Mouse (Mus musculus) neural tube, embryonic 11.5 days (tissue): ENCODE results near the gene Arhgap29. TPM values are rescaled to one million over a fixed set of nuclear protein-coding genes. Genes with fewer than 3 reads are reported as not detected.

ENCODE experiments used
- ATAC-seq: fragments of 200-750 bp; cut with Nextera tagmentation; 2 replicates; pipeline ENCODE4 v1.8.0; 2017; ENCODE audit warnings: moderate number of reproducible peaks, mild to moderate bottlenecking, moderate TSS enrichment, moderate library complexity; ENCODE audit not compliant: insufficient read depth, low FRiP score, low TSS enrichment
- DNase-seq: peaks from one replicate; pipeline ENCODE4 v3.0.0-alpha.2; 2015; ENCODE audit warnings: low spot score
- H3K27ac ChIP-seq: fragments of 300-500 bp; sonication (generic); 2 replicates; pipeline ENCODE4 v1.5.1; 2014; ENCODE audit warnings: low read depth, mild to moderate bottlenecking, low read length
- H3K27me3 ChIP-seq: fragments of 300-500 bp; sonication (generic); 2 replicates; pipeline ENCODE4 v1.6.1; 2014; ENCODE audit warnings: mild to moderate bottlenecking, low read length, mixed read lengths; ENCODE audit not compliant: control insufficient read depth, insufficient read depth
- H3K36me3 ChIP-seq: fragments of 300-500 bp; sonication (generic); 2 replicates; pipeline ENCODE4 v1.6.1; 2014; ENCODE audit warnings: mild to moderate bottlenecking, low read length, moderate library complexity, mixed read lengths; ENCODE audit not compliant: control insufficient read depth, insufficient read depth
- H3K4me1 ChIP-seq: fragments of 300-500 bp; sonication (generic); 2 replicates; pipeline ENCODE4 v1.6.1; 2014; ENCODE audit warnings: low read length, mixed read lengths; ENCODE audit not compliant: control insufficient read depth, insufficient read depth
- H3K4me2 ChIP-seq: fragments of 300-500 bp; sonication (generic); 2 replicates; pipeline ENCODE4 v1.6.1; 2014; ENCODE audit warnings: low read depth, mild to moderate bottlenecking, moderate library complexity
- H3K4me3 ChIP-seq: fragments of 300-500 bp; sonication (generic); 2 replicates; pipeline ENCODE4 v1.5.1; 2014; ENCODE audit warnings: low read depth, low read length
- H3K9ac ChIP-seq: fragments of 300-500 bp; sonication (generic); 2 replicates; pipeline ENCODE4 v1.6.1; 2014; ENCODE audit warnings: mild to moderate bottlenecking, low read length
- H3K9me3 ChIP-seq: fragments of 300-500 bp; sonication (generic); 2 replicates; pipeline ENCODE4 v1.6.1; 2016; ENCODE audit warnings: low read length; ENCODE audit not compliant: control insufficient read depth
- WGBS: fragments of 180-500 bp; shearing (Covaris S2); extraction: QIAGEN DNeasy Blood & Tissue Kit; methylation state at CpG from one replicate; pipeline ENCODE4 v1.1.7; 2014; 5-methylcytosine and 5-hydroxymethylcytosine counted together
- polyA plus RNA-seq: library from polyadenylated mRNA; unstranded; fragments of >200 nt; fragmentation: Nextera tagmentation; extraction: Ambion mirVana; gene quantifications from 2 replicates; pipeline ENCODE4 v1.2.1, GENCODE M21; 2014

Arhgap29 gene
- polyA plus RNA-seq, 1 experiment from 2014 or later, result 35.5 TPM

DNA sequence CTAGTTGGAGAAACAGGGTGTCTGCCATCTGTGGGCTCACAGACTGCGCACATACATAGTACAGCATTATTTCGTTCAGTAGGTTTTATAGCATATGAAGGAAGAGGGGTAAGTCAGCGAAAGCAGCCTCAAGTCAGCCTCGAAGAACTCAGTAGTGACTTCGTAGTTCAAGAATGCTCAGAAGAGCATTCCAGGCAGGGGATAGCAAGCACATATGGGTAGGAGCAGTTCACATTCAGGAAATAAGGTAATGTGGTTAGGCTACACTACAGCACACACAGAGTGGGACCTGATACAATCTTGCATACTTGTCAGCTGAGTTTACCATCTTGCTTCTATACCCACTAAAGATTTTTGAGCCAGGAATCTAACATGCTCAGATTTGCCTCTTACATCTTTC, 58.0 kb downstream of the Arhgap29 start:
- Histone ChIP-seq H3K9me3 (no peaks in the 10 kb centered on the region), H3K4me1 (no peaks in the 10 kb centered on the region), H3K4me2 (no peak overlapping the region), H3K27ac (no peak overlapping the region), H3K27me3 (no peaks in the 10 kb centered on the region), H3K36me3 (no peaks in the 10 kb centered on the region), H3K4me3 (no peak overlapping the region), H3K9ac (no peak overlapping the region)
- DNase-seq (no peak), ATAC-seq (no peak)
- 91% methylated on average over 5 of the region's 5 CpGs for WGBS

DNA sequence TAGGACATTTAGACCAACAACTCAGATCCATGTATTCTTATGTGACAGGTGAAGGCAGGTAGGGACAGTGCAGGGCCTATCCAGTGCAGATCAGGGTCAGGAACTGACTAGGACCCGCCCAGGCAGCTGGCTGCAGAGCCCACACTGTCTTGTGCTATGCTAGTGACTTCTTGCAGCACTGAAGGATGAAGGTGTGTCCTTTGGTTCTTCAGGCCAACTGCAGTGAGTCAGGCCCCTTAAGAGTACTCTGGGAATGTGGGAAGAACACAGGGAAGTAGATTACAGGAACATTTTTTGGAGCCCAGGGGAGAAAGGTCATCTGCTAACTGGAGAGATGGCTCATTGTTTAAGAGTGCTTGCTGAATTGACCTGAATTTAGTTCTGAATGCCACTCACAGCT, 60.1 kb downstream of the Arhgap29 start:
- Histone ChIP-seq H3K9me3 (no peaks in the 10 kb centered on the region), H3K9ac (no peak overlapping the region), H3K4me1 (no peaks in the 10 kb centered on the region), H3K4me2 (no peak overlapping the region), H3K4me3 (no peak overlapping the region), H3K27me3 (no peaks in the 10 kb centered on the region), H3K27ac (no peak overlapping the region), H3K36me3 (no peaks in the 10 kb centered on the region)
- DNase-seq, result no peak
- 91% methylated on average over 1 of the region's 1 CpGs for WGBS
- no peak for ATAC-seq

DNA sequence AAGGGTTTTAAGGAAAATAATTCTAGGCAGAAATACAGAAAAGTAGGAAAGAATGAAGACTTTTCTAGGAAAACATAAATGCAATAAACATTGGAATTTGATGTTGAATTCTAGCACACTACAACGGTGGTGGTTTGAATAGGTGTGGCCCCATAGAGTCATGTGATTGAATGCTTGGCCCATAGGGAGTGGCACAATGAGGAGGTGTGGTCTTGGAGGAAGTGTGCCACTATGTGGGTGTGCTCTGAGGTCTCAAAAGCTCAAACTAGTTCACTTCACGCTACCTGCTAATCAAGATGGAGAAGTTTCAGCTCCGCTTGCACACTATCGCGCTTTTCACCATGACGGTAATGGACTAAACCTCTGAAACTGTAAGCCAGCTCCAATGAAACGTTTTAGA, 66.1 kb downstream of the Arhgap29 start:
- no peak for ATAC-seq
- Histone ChIP-seq H3K9ac (no peak overlapping the region), H3K27ac (no peak overlapping the region), H3K9me3 (no peaks in the 10 kb centered on the region), H3K4me2 (no peak overlapping the region), H3K27me3 (no peaks in the 10 kb centered on the region), H3K4me3 (no peak overlapping the region), H3K36me3 (no peaks in the 10 kb centered on the region), H3K4me1 (no peaks in the 10 kb centered on the region)
- WGBS, result 93% methylated on average over 7 of the region's 7 CpGs
- no peak for DNase-seq

DNA sequence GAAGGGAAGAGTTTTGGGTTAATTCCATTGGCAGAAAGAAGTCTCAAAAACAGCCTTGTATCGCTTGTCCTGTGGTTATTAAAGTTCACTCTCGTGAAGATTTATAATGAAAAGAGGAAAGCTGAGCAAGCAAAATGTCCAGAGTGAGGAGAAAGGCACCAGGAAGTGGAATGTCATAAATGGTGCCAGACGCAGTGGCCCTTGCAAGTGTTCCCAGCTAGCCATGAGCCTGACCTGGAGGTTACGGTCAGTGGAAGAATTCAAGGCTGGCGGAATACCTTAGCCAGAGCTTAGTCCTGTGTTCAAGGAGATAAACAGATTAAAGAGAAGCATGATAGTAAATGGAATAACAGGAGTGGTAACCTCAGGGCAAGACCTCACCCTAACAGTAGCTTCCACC, 66.8 kb downstream of the Arhgap29 start:
- Histone ChIP-seq H3K4me3 (no peak overlapping the region), H3K4me1 (no peaks in the 10 kb centered on the region), H3K36me3 (no peaks in the 10 kb centered on the region), H3K9me3 (no peaks in the 10 kb centered on the region), H3K4me2 (no peak overlapping the region), H3K27ac (no peak overlapping the region), H3K9ac (no peak overlapping the region), H3K27me3 (no peaks in the 10 kb centered on the region)
- WGBS, result 90% methylated on average over 5 of the region's 5 CpGs
- no peak for ATAC-seq
- no peak for DNase-seq

DNA sequence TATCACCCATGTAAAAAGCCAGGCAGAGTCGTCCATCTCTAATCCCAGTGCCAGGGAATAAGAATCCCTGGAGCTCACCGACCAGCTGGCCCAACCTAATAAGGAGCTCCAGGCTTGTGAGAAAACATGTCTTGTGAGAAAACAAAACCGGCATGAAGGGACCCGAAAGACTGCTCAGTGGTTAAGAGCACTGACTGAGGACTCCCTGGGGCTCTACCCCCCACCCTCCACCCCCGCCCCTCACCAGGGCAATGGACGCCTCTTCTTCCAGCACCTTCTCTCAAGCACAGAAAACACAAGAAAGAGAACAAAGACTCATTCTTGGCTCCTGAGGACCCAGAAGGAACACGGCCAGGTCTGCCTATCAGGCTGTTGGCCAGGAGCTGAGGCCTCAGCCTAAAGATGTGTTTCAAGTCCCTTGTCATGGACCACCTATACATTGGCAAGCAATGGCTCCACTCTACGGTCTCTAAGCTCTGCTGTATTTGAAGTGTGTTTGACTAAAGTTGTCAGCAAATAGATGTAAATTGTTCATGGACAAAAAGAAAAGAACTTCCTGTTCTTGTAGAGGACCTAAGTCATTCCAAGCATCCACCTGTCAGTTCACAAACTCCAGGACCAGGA, 68.8 kb downstream of the Arhgap29 start:
- Histone ChIP-seq H3K4me1 (no peaks in the 10 kb centered on the region), H3K27me3 (no peaks in the 10 kb centered on the region), H3K36me3 (no peaks in the 10 kb centered on the region), H3K9me3 (no peaks in the 10 kb centered on the region), H3K9ac (no peak overlapping the region), H3K4me2 (no peak overlapping the region), H3K27ac (no peak overlapping the region), H3K4me3 (no peak overlapping the region)
- no peak for DNase-seq
- WGBS, result 87% methylated on average over 8 of the region's 8 CpGs
- no peak for ATAC-seq

DNA sequence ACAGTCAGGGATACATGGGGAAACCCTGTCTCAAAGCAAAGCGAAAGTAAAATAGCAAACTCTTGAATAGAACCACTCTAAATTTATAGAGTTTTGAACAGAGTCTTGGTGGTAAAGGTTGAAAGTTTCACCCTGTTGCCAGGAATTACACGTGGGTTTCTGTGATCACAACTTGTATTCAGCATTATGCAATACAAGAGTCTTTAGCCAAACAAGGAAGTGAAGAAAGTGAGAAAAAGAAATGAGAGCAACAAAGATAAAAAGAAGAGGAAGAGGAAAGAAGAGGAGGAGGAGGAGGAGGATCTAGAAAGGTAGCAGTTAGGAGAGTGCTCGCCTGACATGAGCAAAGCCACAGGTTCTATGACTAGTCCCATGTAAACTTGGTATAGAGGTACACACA, 70.0 kb downstream of the Arhgap29 start:
- DNase-seq (no peak), ATAC-seq (no peak)
- Histone ChIP-seq H3K27me3 (no peaks in the 10 kb centered on the region), H3K9me3 (no peaks in the 10 kb centered on the region), H3K36me3 (no peaks in the 10 kb centered on the region), H3K9ac (no peak overlapping the region), H3K27ac (no peak overlapping the region), H3K4me3 (no peak overlapping the region), H3K4me2 (no peak overlapping the region), H3K4me1 (no peaks in the 10 kb centered on the region)
- 87% methylated on average over 3 of the region's 3 CpGs for WGBS

DNA sequence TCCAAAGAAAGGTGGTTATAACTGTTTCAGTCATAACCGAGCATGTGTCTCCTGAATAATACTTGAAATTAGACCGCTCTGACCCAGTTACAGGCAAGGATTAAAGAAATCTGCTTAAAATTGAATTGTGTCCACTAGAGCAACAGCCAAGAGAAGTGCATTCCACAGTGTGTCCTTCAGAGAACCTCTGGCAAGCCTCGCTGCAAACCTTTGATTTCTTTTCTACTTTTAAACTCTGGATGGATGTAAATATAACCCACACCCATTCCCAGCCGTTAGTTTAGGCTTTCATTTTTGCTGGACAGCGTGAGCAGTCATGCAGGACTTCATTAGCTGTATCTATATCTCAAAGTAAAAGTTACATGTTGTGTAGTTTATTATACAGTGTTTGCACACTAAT, 74.3 kb downstream of the Arhgap29 start:
- no peak overlapping the region for H3K4me3 ChIP-seq
- H3K4me1 ChIP-seq, result no peaks in the 10 kb centered on the region
- no peaks in the 10 kb centered on the region for H3K9me3 ChIP-seq
- no peaks in the 10 kb centered on the region for H3K36me3 ChIP-seq
- H3K4me2 ChIP-seq, result no peak overlapping the region
- DNase-seq (no peak), ATAC-seq (no peak)
- no peak overlapping the region for H3K27ac ChIP-seq
- 83% methylated on average over 5 of the region's 5 CpGs for WGBS
- no peaks in the 10 kb centered on the region for H3K27me3 ChIP-seq
- H3K9ac ChIP-seq, result no peak overlapping the region

DNA sequence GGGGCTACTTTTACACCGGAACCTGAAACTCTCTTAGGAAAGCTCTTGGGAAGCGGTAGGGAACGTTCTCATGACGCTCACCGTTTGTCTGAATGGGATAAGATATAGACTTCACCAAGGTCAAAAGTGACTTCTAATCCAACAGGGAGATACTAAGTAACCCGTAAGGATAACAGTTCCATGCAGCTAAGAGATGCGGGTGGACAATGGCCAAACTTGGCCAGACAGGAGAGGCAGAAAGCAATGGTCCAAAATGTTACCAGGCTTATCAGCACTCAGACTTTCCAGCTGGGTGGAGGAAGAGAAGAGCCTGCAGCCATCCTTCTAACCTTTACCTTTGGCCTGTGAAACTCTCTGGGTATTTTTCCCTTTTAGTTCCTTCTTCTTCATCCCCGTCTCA, 75.4 kb downstream of the Arhgap29 start:
- H3K4me1 ChIP-seq, result no peaks in the 10 kb centered on the region
- H3K4me3 ChIP-seq, result no peak overlapping the region
- H3K36me3 ChIP-seq, result no peaks in the 10 kb centered on the region
- DNase-seq (no peak), ATAC-seq (no peak)
- H3K4me2 ChIP-seq, result no peak overlapping the region
- no peak overlapping the region for H3K27ac ChIP-seq
- H3K9me3 ChIP-seq, result no peaks in the 10 kb centered on the region
- 92% methylated on average over 8 of the region's 8 CpGs for WGBS
- no peaks in the 10 kb centered on the region for H3K27me3 ChIP-seq
- H3K9ac ChIP-seq, result no peak overlapping the region

DNA sequence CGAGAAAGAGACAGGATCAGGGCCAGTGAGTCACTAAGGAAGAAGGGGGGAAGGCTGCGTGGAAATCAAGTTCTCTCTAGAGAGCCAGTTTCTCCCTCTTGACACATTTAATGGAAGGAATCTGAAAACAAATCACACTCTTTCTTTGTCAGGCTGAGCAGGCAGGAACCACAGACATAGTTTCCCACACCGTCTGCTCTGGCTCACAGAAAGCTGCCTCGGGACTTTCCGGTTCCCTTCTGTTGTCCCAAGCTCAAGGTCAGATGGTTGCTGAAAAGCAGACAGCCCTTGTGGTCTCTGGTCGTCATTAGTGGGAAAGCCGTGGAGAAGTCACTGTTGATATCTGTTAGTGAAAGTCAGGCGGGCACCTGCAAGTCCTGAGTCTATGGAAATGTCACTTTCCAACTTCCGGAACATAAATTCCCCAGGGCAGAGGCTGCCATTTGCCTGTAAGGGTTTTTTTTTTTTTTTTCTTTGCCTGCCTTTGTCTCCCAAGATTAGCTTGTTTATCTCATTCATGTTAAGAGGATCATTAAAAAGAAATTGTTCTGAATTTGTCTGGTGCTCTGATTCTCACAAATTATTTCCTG, 81.0 kb downstream of the Arhgap29 start:
- Histone ChIP-seq H3K9me3 (no peaks in the 10 kb centered on the region), H3K27ac (no peak overlapping the region), H3K4me3 (no peak overlapping the region), H3K4me1 (0 out of 2 replicates have a peak, but pooled peaks cover 2% of the 10 kb centered on the region), H3K4me2 (no peak overlapping the region), H3K27me3 (no peaks in the 10 kb centered on the region), H3K36me3 (no peaks in the 10 kb centered on the region), H3K9ac (no peak overlapping the region)
- 71% methylated on average over 9 of the region's 9 CpGs for WGBS
- no peak for DNase-seq
- ATAC-seq, result no peak
